Mouse (Mus musculus): ENCODE data around the gene Tspan32. TPM values are rescaled to one million over a fixed set of nuclear protein-coding genes. Genes with fewer than 3 reads are reported as not detected.

Gene Tspan32
- polyA plus RNA-seq, 1 experiment from 2014 or later: 1.9 TPM

- no peak overlapping the region for H3K4me2 ChIP-seq
- no peaks in the 10 kb centered on the region for H3K9me3 ChIP-seq
- no peaks in the 10 kb centered on the region for H3K27me3 ChIP-seq
- no peak overlapping the region for H3K27ac ChIP-seq
- no peak overlapping the region for H3K4me3 ChIP-seq
- H3K9ac ChIP-seq: no peak overlapping the region
- no peak for ATAC-seq (ENCODE audit: borderline replicate concordance, extremely low read depth, low FRiP score, low TSS enrichment)
- peaks cover 76% of the 10 kb centered on the region for H3K36me3 ChIP-seq
- 58% methylated on average over 2 of the region's 2 CpGs for WGBS
- H3K4me1 ChIP-seq: peaks cover 26% of the 10 kb centered on the region
Observed at GRCm38 (mm10) chr7:143062704-143063103, 57.9 kb downstream of the Tspan32 start.

DNA sequence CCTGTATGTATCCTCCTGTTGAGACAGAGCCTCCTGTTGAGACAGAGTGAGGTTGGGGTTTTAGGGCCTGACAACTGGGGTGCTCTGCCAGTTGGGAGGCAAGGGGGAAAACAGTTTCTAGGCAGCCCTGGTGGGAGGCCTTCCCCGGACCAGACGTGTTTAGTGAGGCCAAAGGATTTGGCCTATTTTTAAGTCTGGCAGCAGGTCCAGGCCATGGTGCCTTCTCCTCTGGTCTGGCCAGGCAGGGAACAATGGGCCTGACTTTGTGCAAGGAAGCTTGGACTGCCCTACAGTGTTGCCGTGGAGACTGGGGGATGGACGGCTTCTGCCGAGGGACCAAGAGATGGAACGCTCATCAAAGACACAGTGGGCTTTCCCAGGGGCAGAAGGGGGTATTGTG is 59.4 kb downstream of the Tspan32 start:
- no peak overlapping the region for H3K9ac ChIP-seq
- 76% methylated on average over 6 of the region's 6 CpGs for WGBS

DNA sequence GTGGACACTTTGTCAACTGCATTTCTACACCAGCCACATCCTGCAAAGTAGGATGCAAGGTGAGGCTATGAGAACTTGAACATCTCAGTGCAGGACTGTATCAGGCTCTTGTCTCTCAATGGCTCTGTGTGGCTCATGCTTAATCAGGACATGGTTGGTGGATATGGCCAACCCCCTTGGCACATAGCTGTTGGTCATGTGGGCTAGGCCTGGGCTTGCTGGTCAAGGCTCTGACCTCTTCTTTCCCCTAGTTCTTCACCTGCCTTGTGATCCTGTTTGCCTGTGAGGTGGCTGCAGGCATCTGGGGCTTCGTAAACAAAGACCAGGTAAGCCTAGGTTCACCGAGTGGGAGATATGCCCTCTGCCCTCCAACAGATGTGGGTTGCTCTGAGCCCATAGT is 60.8 kb downstream of the Tspan32 start:
- Histone ChIP-seq H3K9ac (no peak overlapping the region), H3K27me3 (no peaks in the 10 kb centered on the region), H3K27ac (no peak overlapping the region), H3K4me2 (no peak overlapping the region), H3K4me1 (peaks cover 19% of the 10 kb centered on the region), H3K4me3 (no peak overlapping the region), H3K9me3 (no peaks in the 10 kb centered on the region), H3K36me3 (peaks cover 77% of the 10 kb centered on the region)
- WGBS: 81% methylated on average over 2 of the region's 2 CpGs
- no peak for ATAC-seq (ENCODE audit: borderline replicate concordance, extremely low read depth, low FRiP score, low TSS enrichment)

More for the DNA sequence above, 59.4 kb downstream of the Tspan32 start:
- Histone ChIP-seq H3K4me2 (no peak overlapping the region), H3K36me3 (peaks cover 83% of the 10 kb centered on the region), H3K4me3 (no peak overlapping the region), H3K27me3 (no peaks in the 10 kb centered on the region), H3K4me1 (peaks cover 22% of the 10 kb centered on the region), H3K27ac (no peak overlapping the region; the same call in 1 of the 2 replicates), H3K9me3 (no peaks in the 10 kb centered on the region)
- ATAC-seq (ENCODE audit: borderline replicate concordance, extremely low read depth, low FRiP score, low TSS enrichment): no peak

DNA sequence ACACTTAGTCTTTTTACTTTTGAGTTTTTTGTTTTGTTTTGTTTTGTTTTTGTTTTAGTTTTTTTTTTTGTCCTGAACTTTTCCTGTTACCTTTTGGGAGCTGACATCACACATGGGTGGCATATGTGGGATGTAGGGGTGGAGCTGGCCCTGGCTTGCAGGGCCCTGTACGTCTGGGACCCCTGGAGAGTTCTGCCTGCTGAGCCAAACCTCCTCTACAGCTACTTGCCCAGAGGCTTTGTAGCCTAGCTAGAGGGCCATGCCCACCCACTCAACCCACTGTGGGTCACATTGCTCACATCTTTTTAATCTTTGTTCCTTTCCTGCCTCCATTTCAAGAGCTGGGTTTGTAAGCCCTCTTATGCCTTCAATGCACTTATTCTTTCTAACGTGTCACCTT is 62.6 kb downstream of the Tspan32 start:
- no peaks in the 10 kb centered on the region for H3K27me3 ChIP-seq
- 70% methylated on average over 2 of the region's 2 CpGs for WGBS
- peaks cover 24% of the 10 kb centered on the region for H3K4me1 ChIP-seq
- no peak overlapping the region for H3K9ac ChIP-seq
- H3K36me3 ChIP-seq: peaks cover 60% of the 10 kb centered on the region
- no peak overlapping the region for H3K4me3 ChIP-seq
- H3K27ac ChIP-seq: 0 out of 2 replicates have a peak overlapping the region, but pooled peaks have one; percentile 95
- ATAC-seq (ENCODE audit: borderline replicate concordance, extremely low read depth, low FRiP score, low TSS enrichment): no peak
- no peaks in the 10 kb centered on the region for H3K9me3 ChIP-seq
- no peak overlapping the region for H3K4me2 ChIP-seq

DNA sequence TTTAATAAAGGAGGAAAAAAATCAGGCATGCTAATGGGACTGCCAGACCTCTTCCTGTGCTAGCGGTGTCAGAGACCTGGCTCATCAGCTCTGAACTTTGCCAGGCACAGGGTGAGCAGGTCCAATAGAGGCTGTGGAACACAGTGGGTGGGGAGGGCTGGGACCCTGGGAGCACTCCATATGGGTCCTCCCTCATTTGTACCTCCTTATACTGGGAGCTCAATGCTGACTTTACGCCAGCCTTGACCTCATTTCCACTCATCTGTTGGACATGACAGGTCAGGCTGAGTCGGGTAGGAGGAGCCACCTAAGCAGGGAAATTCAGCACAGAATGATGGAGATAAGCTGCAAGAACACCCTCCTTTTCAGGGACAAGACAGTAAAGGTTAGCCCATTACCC is 63.1 kb downstream of the Tspan32 start:
- Histone ChIP-seq H3K4me3 (no peak overlapping the region), H3K4me1 (peaks cover 24% of the 10 kb centered on the region), H3K36me3 (peaks cover 55% of the 10 kb centered on the region), H3K9me3 (no peaks in the 10 kb centered on the region), H3K27ac (peak overlapping the region; percentile 95), H3K4me2 (no peak overlapping the region), H3K27me3 (no peaks in the 10 kb centered on the region), H3K9ac (no peak overlapping the region)
- no peak for ATAC-seq (ENCODE audit: borderline replicate concordance, extremely low read depth, low FRiP score, low TSS enrichment)
- WGBS: 77% methylated on average over 3 of the region's 3 CpGs

DNA sequence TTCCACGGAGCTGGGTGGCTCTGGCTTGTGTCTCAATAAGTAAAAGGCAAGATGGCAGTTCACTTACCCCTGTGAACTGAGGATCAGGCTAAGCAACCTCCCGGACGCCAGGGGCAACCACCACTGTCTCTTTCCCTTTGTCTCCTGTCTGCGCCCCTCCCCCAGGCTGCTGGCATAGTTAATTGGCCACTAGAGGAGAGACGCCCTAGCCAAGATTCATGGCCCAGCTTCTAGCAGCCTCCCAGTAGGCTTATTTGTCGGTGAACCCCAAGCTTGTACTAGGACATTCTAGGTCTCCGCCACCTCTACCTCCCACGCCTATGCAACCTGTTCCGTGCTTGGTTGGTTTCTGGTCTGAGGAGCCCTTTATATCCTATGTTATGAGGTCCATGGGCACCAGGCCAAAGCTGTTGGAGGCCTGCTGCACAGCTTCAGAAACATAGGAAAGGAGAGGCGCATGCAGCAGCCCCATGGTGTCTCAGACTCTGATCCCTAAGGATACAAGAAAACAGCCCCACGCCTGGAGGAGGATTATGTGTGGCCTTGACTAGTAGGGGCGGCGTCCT is 63.6 kb downstream of the Tspan32 start:
- WGBS: 48% methylated on average over 13 of the region's 13 CpGs
- Histone ChIP-seq H3K36me3 (peaks cover 50% of the 10 kb centered on the region), H3K9me3 (no peaks in the 10 kb centered on the region), H3K9ac (peak overlapping the region; percentile 22; the same call in 1 of the 2 replicates), H3K27ac (peak overlapping the region; percentile 95), H3K4me3 (peak overlapping the region; percentile 88), H3K4me1 (peaks cover 24% of the 10 kb centered on the region), H3K4me2 (peak overlapping the region; percentile 98), H3K27me3 (no peaks in the 10 kb centered on the region)
- no peak for ATAC-seq (ENCODE audit: borderline replicate concordance, extremely low read depth, low FRiP score, low TSS enrichment)

DNA sequence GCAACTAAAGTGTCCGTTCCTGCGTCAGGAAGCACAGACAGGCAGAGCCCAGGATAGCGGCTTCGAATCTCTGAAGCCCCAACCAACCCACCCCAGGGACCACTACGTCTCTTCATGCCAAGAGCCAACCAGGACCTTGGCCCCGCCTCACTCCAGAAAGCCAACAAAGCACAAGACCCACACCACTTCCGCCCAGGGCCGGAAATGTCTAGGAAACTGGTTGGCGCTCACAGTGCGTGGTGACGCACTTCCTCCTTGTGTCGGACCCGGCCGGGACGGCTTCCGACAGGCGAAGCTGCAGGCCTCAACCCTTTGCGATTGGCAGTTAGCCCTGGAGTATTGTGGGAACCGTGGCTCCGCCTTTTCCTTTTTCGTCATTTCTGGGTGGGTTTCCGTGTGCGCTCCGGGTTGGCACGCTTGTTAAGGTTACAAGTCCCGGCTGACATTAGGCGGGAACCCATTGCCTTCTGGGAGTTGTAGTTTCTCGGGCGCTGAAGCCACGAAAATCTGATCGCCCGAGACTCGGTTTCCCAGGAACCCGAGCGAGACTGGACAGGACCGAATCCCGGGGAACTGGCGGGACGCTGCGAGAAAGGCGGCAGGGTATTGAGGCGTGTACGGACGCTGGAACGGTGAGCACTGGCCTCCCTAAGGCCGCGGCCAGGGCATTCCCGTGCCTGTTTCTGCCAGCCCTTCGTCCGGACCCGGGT is 64.2 kb downstream of the Tspan32 start, which contains the start of gene Tssc4:
Gene Tssc4, plus strand, starts transcription at position 368 of the 710 bp plus-strand sequence.
- Histone ChIP-seq H3K27ac (peak within 1 kb of the TSS; percentile 95), H3K9me3 (no peaks in the 10 kb centered on the region), H3K27me3 (no peaks in the 10 kb centered on the region), H3K36me3 (peaks cover 44% of the 10 kb centered on the region), H3K4me3 (peak within 1 kb of the TSS; percentile 88), H3K4me2 (peak within 1 kb of the TSS; percentile 98), H3K4me1 (peaks cover 24% of the 10 kb centered on the region), H3K9ac (peak within 1 kb of the TSS; percentile 96)
- peak; percentile 94 for ATAC-seq (ENCODE audit: borderline replicate concordance, extremely low read depth, low FRiP score, low TSS enrichment)
- under 1% methylated on average over 51 of the region's 51 CpGs for WGBS

Other genes with a start within 250 kb of the Tspan32 start
- gene Th, start 73.9 kb upstream of the Tspan32 start, polyA plus RNA-seq (2015; fragmentation: Nextera tagmentation; extraction: Ambion mirVana): 0.93 and 2.6 TPM in 2 replicates
- gene Ascl2, start 35.8 kb upstream of the Tspan32 start, polyA plus RNA-seq (2015; fragmentation: Nextera tagmentation; extraction: Ambion mirVana): 3.4 and 3.5 TPM in 2 replicates
- 694 and 720 TPM in 2 replicates for gene Cd81, start 47.7 kb downstream of the Tspan32 start, polyA plus RNA-seq (2015; fragmentation: Nextera tagmentation; extraction: Ambion mirVana)
- gene Tssc4, start 64.2 kb downstream of the Tspan32 start, polyA plus RNA-seq (2015; fragmentation: Nextera tagmentation; extraction: Ambion mirVana): 105 and 107 TPM in 2 replicates
- 4.4 and 4.5 TPM in 2 replicates for gene Trpm5, start 89.6 kb downstream of the Tspan32 start, polyA plus RNA-seq (2015; fragmentation: Nextera tagmentation; extraction: Ambion mirVana)
- gene Kcnq1, start 101.3 kb downstream of the Tspan32 start, polyA plus RNA-seq (2015; fragmentation: Nextera tagmentation; extraction: Ambion mirVana): 5.5 and 6.0 TPM in 2 replicates